Mouse (Mus musculus): ENCODE data around the gene Mfsd14a. TPM values are rescaled to one million over a fixed set of nuclear protein-coding genes. Genes with fewer than 3 reads are reported as not detected.

Mfsd14a gene
- polyA plus RNA-seq, 1 experiment from 2014 or later = 40.3 TPM

- 94% methylated on average over 7 of the region's 7 CpGs for WGBS (ENCODE audit: missing documents)
- no peak overlapping the region for H3K4me3 ChIP-seq (ENCODE audit: inconsistent target)
- no peaks in the 10 kb centered on the region for H3K79me2 ChIP-seq (ENCODE audit: inconsistent target)
- H3K36me3 ChIP-seq (ENCODE audit: inconsistent target) = peaks cover 46% of the 10 kb centered on the region
- no peak overlapping the region; the same call in 1 of the 2 replicates for H3K27ac ChIP-seq
Measured at GRCm38 (mm10) chr3:116638572-116638971, 23.9 kb downstream of the Mfsd14a start.

- Histone ChIP-seq H3K27ac (no peak overlapping the region; the same call in 1 of the 2 replicates), H3K4me3 (ENCODE audit: inconsistent target) (no peak overlapping the region), H3K79me2 (ENCODE audit: inconsistent target) (no peaks in the 10 kb centered on the region), H3K36me3 (ENCODE audit: inconsistent target) (peaks cover 39% of the 10 kb centered on the region)
- 71% methylated on average over 9 of the region's 9 CpGs for WGBS (ENCODE audit: missing documents)
Measured at GRCm38 (mm10) chr3:116637693-116638476, 24.6 kb downstream of the Mfsd14a start.

GRCm38 (mm10) chr3:116635799-116636198 lies 26.7 kb downstream of the Mfsd14a start:
- H3K36me3 ChIP-seq (ENCODE audit: inconsistent target) = peaks cover 40% of the 10 kb centered on the region
- no peaks in the 10 kb centered on the region for H3K79me2 ChIP-seq (ENCODE audit: inconsistent target)
- no peak overlapping the region for H3K27ac ChIP-seq
- 87% methylated on average over 4 of the region's 5 CpGs for WGBS (ENCODE audit: missing documents)
- no peak overlapping the region for H3K4me3 ChIP-seq (ENCODE audit: inconsistent target)

- 63% methylated on average over 8 of the region's 8 CpGs for WGBS (ENCODE audit: missing documents)
- peaks cover 30% of the 10 kb centered on the region for H3K36me3 ChIP-seq (ENCODE audit: inconsistent target)
- H3K27ac ChIP-seq = peak overlapping the region; percentile 22; the same call in 1 of the 2 replicates
Measured at GRCm38 (mm10) chr3:116634853-116635252, 27.6 kb downstream of the Mfsd14a start.

GRCm38 (mm10) chr3:116634091-116634490 lies 28.4 kb downstream of the Mfsd14a start:
- Histone ChIP-seq H3K4me3 (ENCODE audit: inconsistent target) (no peak overlapping the region), H3K36me3 (ENCODE audit: inconsistent target) (peaks cover 26% of the 10 kb centered on the region), H3K27ac (peak overlapping the region; percentile 22), H3K79me2 (ENCODE audit: inconsistent target) (no peaks in the 10 kb centered on the region)
- 38% methylated on average over 3 of the region's 3 CpGs for WGBS (ENCODE audit: missing documents)

More at GRCm38 (mm10) chr3:116634853-116635252, 27.6 kb downstream of the Mfsd14a start:
- Histone ChIP-seq H3K79me2 (ENCODE audit: inconsistent target) (no peaks in the 10 kb centered on the region), H3K4me3 (ENCODE audit: inconsistent target) (no peak overlapping the region)

- Histone ChIP-seq H3K4me3 (ENCODE audit: inconsistent target) (no peak overlapping the region), H3K27ac (no peak overlapping the region), H3K79me2 (ENCODE audit: inconsistent target) (no peaks in the 10 kb centered on the region), H3K36me3 (ENCODE audit: inconsistent target) (peaks cover 26% of the 10 kb centered on the region)
- WGBS (ENCODE audit: missing documents) = 37% methylated on average over 3 of the region's 3 CpGs
Measured at GRCm38 (mm10) chr3:116632971-116633370, 29.5 kb downstream of the Mfsd14a start.

GRCm38 (mm10) chr3:116631459-116631858 lies 31.0 kb downstream of the Mfsd14a start:
- no peaks in the 10 kb centered on the region for H3K79me2 ChIP-seq (ENCODE audit: inconsistent target)
- H3K4me3 ChIP-seq (ENCODE audit: inconsistent target) = no peak overlapping the region
- H3K27ac ChIP-seq = no peak overlapping the region
- 92% methylated on average over 1 of the region's 1 CpGs for WGBS (ENCODE audit: missing documents)
- H3K36me3 ChIP-seq (ENCODE audit: inconsistent target) = peaks cover 23% of the 10 kb centered on the region

- Histone ChIP-seq H3K79me2 (ENCODE audit: inconsistent target) (no peaks in the 10 kb centered on the region), H3K4me3 (ENCODE audit: inconsistent target) (no peak overlapping the region), H3K36me3 (ENCODE audit: inconsistent target) (0 out of 2 replicates have a peak, but pooled peaks cover 4% of the 10 kb centered on the region), H3K27ac (no peak overlapping the region)
- WGBS (ENCODE audit: missing documents) = 95% methylated on average over 7 of the region's 7 CpGs
Measured at GRCm38 (mm10) chr3:116622641-116623040, 39.8 kb downstream of the Mfsd14a start.

- 59% methylated on average over 7 of the region's 7 CpGs for WGBS (ENCODE audit: missing documents)
- H3K79me2 ChIP-seq (ENCODE audit: inconsistent target) = no peaks in the 10 kb centered on the region
- 0 out of 2 replicates have a peak, but pooled peaks cover 4% of the 10 kb centered on the region for H3K36me3 ChIP-seq (ENCODE audit: inconsistent target)
- no peak overlapping the region for H3K27ac ChIP-seq
- no peak overlapping the region for H3K4me3 ChIP-seq (ENCODE audit: inconsistent target)
Measured at GRCm38 (mm10) chr3:116620636-116621370, 41.7 kb downstream of the Mfsd14a start.

- 0 out of 2 replicates have a peak, but pooled peaks cover 4% of the 10 kb centered on the region for H3K36me3 ChIP-seq (ENCODE audit: inconsistent target)
- no peaks in the 10 kb centered on the region for H3K79me2 ChIP-seq (ENCODE audit: inconsistent target)
- 92% methylated on average over 6 of the region's 6 CpGs for WGBS (ENCODE audit: missing documents)
- H3K27ac ChIP-seq = no peak overlapping the region
- H3K4me3 ChIP-seq (ENCODE audit: inconsistent target) = no peak overlapping the region
Measured at GRCm38 (mm10) chr3:116618855-116619254, 43.6 kb downstream of the Mfsd14a start.

- H3K36me3 ChIP-seq (ENCODE audit: inconsistent target) = 0 out of 2 replicates have a peak, but pooled peaks cover 4% of the 10 kb centered on the region
- WGBS (ENCODE audit: missing documents) = 73% methylated on average over 8 of the region's 8 CpGs
- H3K27ac ChIP-seq = no peak overlapping the region
Measured at GRCm38 (mm10) chr3:116615318-116616068, 47.0 kb downstream of the Mfsd14a start.

GRCm38 (mm10) chr3:116614295-116614892 lies 48.1 kb downstream of the Mfsd14a start, which contains the start of gene Trmt13:
TSS of gene Trmt13 (minus strand) at chr3:116614587.
- WGBS (ENCODE audit: missing documents) = 83% methylated on average over 10 of the region's 10 CpGs
- Histone ChIP-seq H3K79me2 (ENCODE audit: inconsistent target) (no peaks in the 10 kb centered on the region), H3K36me3 (ENCODE audit: inconsistent target) (0 out of 2 replicates have a peak, but pooled peaks cover 4% of the 10 kb centered on the region), H3K27ac (no peak within 1 kb of the TSS), H3K4me3 (ENCODE audit: inconsistent target) (no peak within 1 kb of the TSS)

More at GRCm38 (mm10) chr3:116615318-116616068, 47.0 kb downstream of the Mfsd14a start:
- Histone ChIP-seq H3K4me3 (ENCODE audit: inconsistent target) (no peak overlapping the region), H3K79me2 (ENCODE audit: inconsistent target) (no peaks in the 10 kb centered on the region)

- H3K27ac ChIP-seq = no peak overlapping the region
- H3K4me3 ChIP-seq (ENCODE audit: inconsistent target) = no peak overlapping the region
- 94% methylated on average over 9 of the region's 9 CpGs for WGBS (ENCODE audit: missing documents)
- peaks cover 48% of the 10 kb centered on the region for H3K79me2 ChIP-seq (ENCODE audit: inconsistent target)
- 0 out of 2 replicates have a peak, but pooled peaks cover 6% of the 10 kb centered on the region for H3K36me3 ChIP-seq (ENCODE audit: inconsistent target)
Measured at GRCm38 (mm10) chr3:116604570-116604969, 57.9 kb downstream of the Mfsd14a start.

- 94% methylated on average over 5 of the region's 5 CpGs for WGBS (ENCODE audit: missing documents)
- Histone ChIP-seq H3K36me3 (ENCODE audit: inconsistent target) (no peaks in the 10 kb centered on the region), H3K27ac (no peak overlapping the region), H3K79me2 (ENCODE audit: inconsistent target) (peaks cover 75% of the 10 kb centered on the region), H3K4me3 (ENCODE audit: inconsistent target) (no peak overlapping the region)
Measured at GRCm38 (mm10) chr3:116601781-116602180, 60.7 kb downstream of the Mfsd14a start.
